Mouse (Mus musculus) ZHBTc4 (cell line): ENCODE data around the gene Brat1.
A peak's percentile ranks its signal among the peaks of the same experiment; 100 is the strongest.

Experiments
- DNase-seq: peaks from one replicate; pipeline ENCODE4 v3.0.0-alpha.2; 2011; ENCODE audit warnings: low read depth, low spot score

Brat1 gene

DNA sequence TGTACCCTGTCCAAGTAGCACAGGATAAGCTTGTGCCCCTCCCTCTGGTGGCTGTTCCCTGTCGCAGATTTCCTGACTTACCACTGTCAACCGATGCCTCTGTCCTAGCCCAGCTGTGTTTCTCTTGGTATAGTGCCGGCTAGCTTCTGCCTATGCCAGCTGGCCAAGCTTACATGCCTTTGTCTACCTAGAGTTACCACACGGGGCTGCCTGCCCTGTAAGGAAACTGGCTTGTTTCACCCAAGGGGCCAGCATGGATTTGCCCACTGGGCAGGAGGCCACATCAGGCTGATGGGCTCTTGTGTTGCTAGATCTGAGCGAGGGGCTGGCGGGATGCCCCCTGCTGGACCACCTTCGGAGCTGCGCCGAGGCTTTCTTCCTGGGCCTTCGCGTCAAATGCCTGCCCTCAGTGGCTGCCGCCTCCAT lies 38.9 kb downstream of the Brat1 start:
- peak; percentile 76 for DNase-seq

GRCm38 (mm10) chr5:140748425-140748824 lies 43.6 kb downstream of the Brat1 start:
- DNase-seq: no peak

- peak; percentile 87 for DNase-seq
These were observed 44.5 kb downstream of the Brat1 start for GRCm38 (mm10) chr5:140749062-140749875.

GRCm38 (mm10) chr5:140750925-140751324 lies 46.1 kb downstream of the Brat1 start:
- DNase-seq: peak; percentile 74

GRCm38 (mm10) chr5:140752041-140752440 lies 47.2 kb downstream of the Brat1 start:
- DNase-seq: no peak

GRCm38 (mm10) chr5:140752639-140753038 lies 47.8 kb downstream of the Brat1 start:
- peak; percentile 68 for DNase-seq

DNA sequence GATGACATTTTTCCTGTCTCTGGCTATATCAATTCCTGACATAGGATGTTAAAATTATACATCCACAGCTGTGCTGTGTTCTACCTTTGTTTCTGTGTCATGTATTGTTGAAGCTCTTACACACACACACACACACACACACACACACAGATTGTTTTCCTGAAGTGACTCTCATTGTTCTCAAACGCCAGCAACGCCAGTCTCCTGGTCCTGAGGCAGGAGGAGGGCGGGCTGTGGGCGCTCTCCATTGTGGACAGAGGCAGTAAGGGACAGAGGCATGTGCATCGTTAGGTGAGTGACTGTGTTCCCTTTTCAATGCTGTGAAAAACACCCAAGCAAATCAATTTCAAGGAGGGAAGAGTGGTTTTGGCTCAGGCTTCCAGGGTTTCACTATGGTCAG lies 48.4 kb downstream of the Brat1 start:
- DNase-seq: no peak

DNA sequence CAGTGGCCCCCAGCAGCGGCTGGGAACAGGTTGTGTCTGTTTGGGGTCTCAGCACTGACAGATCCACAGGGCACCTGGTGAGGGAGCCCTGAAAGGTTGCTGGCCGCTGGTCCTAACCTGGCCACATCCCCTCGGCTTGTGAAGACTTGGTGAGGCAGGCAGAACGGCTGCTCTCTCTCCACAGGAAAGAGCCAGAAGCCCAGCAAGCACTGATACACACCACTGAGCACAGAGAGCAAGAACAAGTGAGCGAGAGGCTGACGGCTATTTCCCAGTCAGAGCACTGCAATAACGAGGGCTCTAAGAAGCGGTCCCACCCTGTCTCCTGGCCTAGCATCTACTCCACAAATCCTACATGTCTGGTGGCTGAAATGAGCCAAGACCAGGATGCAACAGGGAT lies 54.1 kb downstream of the Brat1 start:
- DNase-seq: no peak

DNA sequence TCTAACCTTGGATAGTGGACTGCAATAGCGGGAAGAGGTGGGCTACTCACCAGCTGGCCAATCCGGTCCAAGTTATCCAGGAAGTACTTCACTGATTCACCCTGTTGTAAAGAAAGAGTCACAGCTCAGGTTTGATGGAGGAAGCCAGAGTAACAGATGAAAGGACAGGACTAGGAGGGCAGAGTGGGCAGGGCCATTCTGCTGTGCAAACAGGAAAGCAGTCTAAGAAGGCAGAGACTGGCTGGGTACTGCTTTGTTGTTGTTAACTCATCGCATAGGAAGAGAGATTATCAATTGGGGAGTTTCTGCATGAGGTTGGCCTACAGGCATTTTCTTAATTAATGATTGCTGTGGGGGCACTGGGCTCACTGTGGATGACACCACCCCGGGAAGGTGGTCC lies 57.7 kb downstream of the Brat1 start:
- no peak for DNase-seq

GRCm38 (mm10) chr5:140764921-140765613 lies 60.3 kb downstream of the Brat1 start:
- DNase-seq: no peak

- DNase-seq: no peak
These were observed 61.8 kb downstream of the Brat1 start for GRCm38 (mm10) chr5:140766566-140766965.

GRCm38 (mm10) chr5:140767704-140768141 lies 62.9 kb downstream of the Brat1 start:
- peak; percentile 76 for DNase-seq

GRCm38 (mm10) chr5:140768333-140768732 lies 63.5 kb downstream of the Brat1 start:
- DNase-seq: no peak
